ENCODE assay signal across 25 mouse cellular contexts in the genomic region with DNA sequence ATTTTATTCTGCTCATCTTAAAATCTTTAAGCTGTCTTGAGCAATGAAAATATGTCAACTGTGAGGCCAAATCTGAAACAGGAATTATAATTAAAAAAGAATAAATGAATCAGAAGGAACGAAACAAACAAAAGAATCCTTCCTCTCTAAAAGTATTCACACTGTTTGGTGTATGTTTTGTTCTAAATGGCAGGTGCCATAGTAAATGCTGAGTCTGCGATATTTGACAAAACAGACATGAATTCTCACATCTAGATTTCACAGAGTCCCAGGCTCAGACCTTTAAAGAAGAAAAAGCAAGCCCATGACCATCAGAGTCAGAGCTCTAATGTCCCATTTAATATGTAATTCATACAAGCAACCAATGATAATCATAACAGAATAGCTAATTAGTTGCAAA.
"Had no signal": no experiment of that assay in that cellular context is flagged by ENCODE, and none has a peak within 500 bp of the region (broad histone marks: within the 10 kb centered on the region; RNA-seq: fewer than 3 reads in every experiment).

No protein-coding gene starts in this region.

- H3K27ac ChIP-seq: embryonic facial prominence, embryonic 10.5 days; embryonic facial prominence, embryonic 12.5 days; embryonic facial prominence, embryonic 13.5 days; embryonic facial prominence, embryonic 15.5 days; forebrain, embryonic 10.5 days; forebrain, embryonic 12.5 days; forebrain, embryonic 13.5 days; forebrain, embryonic 15.5 days; gastrocnemius, adult 2 months; heart, adult 2 months; heart, embryonic 10.5 days had no signal

- H3K9ac ChIP-seq: embryonic facial prominence, embryonic 12.5 days; embryonic facial prominence, embryonic 13.5 days; embryonic facial prominence, embryonic 15.5 days; forebrain, embryonic 12.5 days; forebrain, embryonic 13.5 days; forebrain, embryonic 15.5 days; forebrain, postnatal 0 days had no signal

- H3K9me3 ChIP-seq: embryonic facial prominence, embryonic 10.5 days; embryonic facial prominence, embryonic 12.5 days; embryonic facial prominence, embryonic 13.5 days; embryonic facial prominence, embryonic 15.5 days; forebrain, embryonic 10.5 days; forebrain, embryonic 12.5 days; forebrain, embryonic 13.5 days; forebrain, embryonic 15.5 days; heart, embryonic 10.5 days had no signal

- H3K27me3 ChIP-seq: embryonic facial prominence, embryonic 12.5 days; embryonic facial prominence, embryonic 13.5 days; embryonic facial prominence, embryonic 15.5 days; forebrain, embryonic 12.5 days; forebrain, embryonic 13.5 days; forebrain, embryonic 15.5 days had no signal

- H3K4me3 ChIP-seq: embryonic facial prominence, embryonic 10.5 days; embryonic facial prominence, embryonic 12.5 days; embryonic facial prominence, embryonic 13.5 days; embryonic facial prominence, embryonic 15.5 days; erythroblast, embryonic 14.5 days; forebrain, embryonic 10.5 days; forebrain, embryonic 12.5 days; forebrain, embryonic 13.5 days; forebrain, embryonic 15.5 days; gastrocnemius, adult 2 months; heart, adult 2 months; heart, embryonic 10.5 days had no signal

- DNase-seq: cerebellum, adult 9-11 months; cerebellum, postnatal 10 days; cerebellum, postnatal 14 days; cerebellum, postnatal 25 days; cerebellum, postnatal 36 days; embryo, embryonic 11 days; forebrain, postnatal 0 days; gastrocnemius, adult 2 months; gastrocnemius, postnatal 10 days; gastrocnemius, postnatal 14 days; gastrocnemius, postnatal 25 days; gastrocnemius, postnatal 36 days; heart, adult 11 months; heart, adult 18-20 months; heart, adult 2 months had no signal

- H3K4me1 ChIP-seq: embryonic facial prominence, embryonic 10.5 days; embryonic facial prominence, embryonic 12.5 days; embryonic facial prominence, embryonic 13.5 days; embryonic facial prominence, embryonic 15.5 days; forebrain, embryonic 10.5 days; forebrain, embryonic 12.5 days; forebrain, embryonic 13.5 days; forebrain, embryonic 15.5 days; heart, embryonic 10.5 days had no signal

- H3K36me3 ChIP-seq: embryonic facial prominence, embryonic 10.5 days; embryonic facial prominence, embryonic 12.5 days; embryonic facial prominence, embryonic 13.5 days; embryonic facial prominence, embryonic 15.5 days; forebrain, embryonic 10.5 days; forebrain, embryonic 12.5 days; forebrain, embryonic 15.5 days; heart, embryonic 10.5 days had no signal

- H3K4me2 ChIP-seq: embryonic facial prominence, embryonic 12.5 days; embryonic facial prominence, embryonic 13.5 days; embryonic facial prominence, embryonic 15.5 days; forebrain, embryonic 12.5 days; forebrain, embryonic 13.5 days; forebrain, embryonic 15.5 days had no signal
